Mouse (Mus musculus) left cerebral cortex, adult 9 months (tissue): ENCODE data around the gene Snrnp200.
"Not testable (repeated sequence)": the region's sequence is repeated elsewhere in the genome, so short reads cannot be mapped to it uniquely, and the experiment has no call there.

Source experiments
- DNase-seq, 2 experiments: peaks; one replicate each; pipeline ENCODE4 v3.0.0; 2022; ENCODE audit warnings: low spot score in 2 of 2

Snrnp200 gene

DNA sequence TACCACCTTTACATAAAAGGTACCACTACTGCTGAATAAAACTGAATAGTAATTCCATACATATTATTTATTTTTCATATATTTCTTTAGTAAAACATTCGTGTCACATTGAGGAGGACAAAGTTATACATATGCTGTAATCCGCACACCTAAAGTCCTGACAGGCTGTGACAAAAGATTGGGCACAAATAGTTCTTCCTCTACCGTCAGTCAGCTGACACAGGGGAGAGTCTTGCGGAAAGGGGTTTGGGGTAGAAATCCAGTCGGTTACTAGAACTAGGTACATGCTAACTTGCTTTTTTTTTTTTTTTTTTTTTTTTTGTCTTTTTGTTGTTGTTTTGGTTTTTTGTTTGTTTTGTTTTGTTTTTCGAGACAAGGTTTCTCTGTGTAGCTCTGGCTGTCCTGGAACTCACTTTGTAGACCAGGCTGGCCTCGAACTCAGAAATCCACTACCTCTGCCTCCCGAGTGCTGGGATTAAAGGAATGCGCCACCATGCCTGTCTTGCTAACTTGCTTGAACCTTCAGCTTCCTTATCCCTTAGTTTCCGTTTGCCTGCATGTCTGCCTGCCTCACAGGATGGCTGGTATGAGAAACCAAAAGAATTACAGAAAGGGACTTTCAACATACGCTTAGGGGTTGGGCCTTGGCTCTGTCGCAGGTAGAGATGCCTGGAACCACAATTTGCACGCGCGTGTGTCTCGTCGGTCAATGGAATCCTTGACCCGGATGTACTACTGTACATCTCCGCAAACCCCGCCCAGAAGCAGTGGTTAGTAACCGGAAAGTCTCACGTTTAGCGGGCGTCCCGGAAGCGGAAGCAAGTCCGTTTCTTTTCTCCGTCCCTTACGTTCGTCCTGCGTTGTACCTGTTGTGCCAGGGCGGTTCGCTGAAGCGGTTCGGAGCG lies at the start of gene Snrnp200, which contains the start of gene 1810024B03Rik:
Gene Snrnp200 (plus strand): TSS at position 840 of the 905 bp plus-strand sequence.
Gene 1810024B03Rik (minus strand): TSS at position 734 of the 905 bp plus-strand sequence.
- peak; percentile 90 to 96 for DNase-seq

DNA sequence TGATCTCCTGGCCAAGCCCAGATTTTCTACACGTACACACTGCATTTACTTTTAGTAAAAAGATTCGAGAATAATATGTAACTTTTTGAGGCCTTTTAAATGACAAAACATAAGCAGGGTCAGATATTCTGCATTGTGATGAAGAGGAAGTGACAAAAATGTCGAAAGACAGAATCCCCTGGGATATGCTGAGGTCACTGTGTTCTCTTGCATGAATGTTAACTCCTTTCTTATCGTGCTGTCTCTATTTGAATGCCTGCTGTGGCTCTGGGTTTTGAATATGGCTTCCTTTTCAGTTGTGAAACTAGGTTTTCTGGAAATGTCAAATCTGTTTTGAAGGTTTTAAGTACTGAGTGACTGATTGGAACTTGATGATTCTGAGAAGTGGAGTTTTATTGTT lies 42.5 kb upstream of the Snrnp200 start:
- DNase-seq: no peak

DNA sequence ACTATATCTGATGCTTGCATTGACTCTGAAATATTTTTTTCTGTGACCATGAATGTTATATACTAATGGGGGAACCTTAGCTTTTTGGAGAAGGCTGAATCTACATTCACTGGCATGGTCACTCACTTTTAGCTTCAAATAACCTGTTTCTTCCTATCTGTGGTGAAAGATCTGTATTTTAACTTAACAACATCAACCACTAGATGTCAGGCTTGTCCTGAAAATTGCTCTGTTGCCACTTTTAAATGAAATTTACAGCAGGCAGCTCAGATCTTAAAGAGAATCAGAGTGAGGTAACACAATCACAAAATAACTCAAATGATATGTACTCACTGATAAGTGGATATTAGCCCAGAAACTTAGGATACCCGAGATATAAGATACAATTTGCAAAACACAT lies 41.9 kb upstream of the Snrnp200 start:
- peak in 1 of 2 experiments; percentile 42 for DNase-seq

DNA sequence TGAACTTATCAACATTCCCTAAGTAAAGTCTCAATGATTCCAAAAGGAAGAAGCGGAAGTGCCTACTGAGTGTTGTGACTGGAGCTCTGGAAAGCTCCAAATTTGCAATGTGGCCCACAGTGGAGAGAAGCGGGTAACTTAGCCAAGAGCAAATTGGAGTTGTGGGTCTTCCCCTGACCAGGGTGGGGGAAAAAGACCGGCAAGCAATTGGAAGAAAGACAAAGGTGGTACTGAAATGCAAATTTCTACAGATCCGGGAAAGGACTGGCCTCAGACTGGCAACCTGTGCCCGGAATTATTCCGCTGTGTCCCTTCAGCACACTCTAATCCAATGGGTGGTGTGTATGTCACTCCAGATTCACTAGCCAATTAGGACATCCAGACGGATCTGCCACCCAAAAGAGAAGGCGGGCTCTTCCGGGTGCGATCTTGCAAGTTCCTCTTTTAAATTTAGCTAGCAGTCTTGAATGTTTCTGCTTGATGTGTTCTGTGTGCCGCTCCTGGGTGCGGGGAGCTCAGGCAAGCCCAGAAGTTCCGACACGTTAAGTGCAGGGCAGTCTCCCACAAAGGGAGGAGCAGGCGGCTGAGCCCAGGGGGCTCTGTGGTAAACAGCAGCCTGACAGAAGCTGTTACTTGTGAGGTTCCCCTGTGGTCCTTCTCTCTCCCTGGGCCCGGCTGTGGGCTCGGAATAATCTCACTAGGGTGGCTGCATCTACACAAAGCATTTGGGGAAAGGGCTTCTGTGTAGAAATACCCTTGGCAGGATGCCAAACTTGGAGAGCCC lies 25.4 kb upstream of the Snrnp200 start:
- DNase-seq: peak; percentile 80 to 89

GRCm38 (mm10) chr2:127189574-127189973 lies 18.6 kb upstream of the Snrnp200 start:
- no peak for DNase-seq

DNA sequence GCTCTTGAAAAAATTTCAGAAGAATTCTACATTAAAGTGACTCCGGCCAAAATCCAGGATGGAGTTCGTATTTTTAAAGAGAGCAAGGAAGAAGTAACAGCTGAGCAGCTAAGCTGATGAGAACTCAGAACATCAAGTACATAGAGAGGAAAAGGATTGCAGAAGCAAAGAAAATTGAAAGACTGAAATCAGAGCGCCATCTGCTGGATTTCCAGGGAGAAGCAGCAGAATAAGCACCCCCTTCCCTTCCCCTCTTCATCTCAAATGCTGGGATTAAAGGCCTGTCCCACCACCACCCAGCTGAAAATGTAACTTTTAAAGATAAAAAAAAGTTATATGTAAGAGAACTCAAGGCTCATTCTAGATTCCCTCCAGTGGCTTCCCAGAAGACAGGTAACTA lies 3.3 kb upstream of the Snrnp200 start:
- peak in 1 of 2 experiments; percentile 63 for DNase-seq

- DNase-seq: not testable (repeated sequence)
Measured at GRCm38 (mm10) chr2:127205936-127206335, 2.2 kb upstream of the Snrnp200 start.

GRCm38 (mm10) chr2:127206916-127207315 lies 1.3 kb upstream of the Snrnp200 start:
- DNase-seq: no peak

- no peak for DNase-seq
Measured at GRCm38 (mm10) chr2:127208452-127208769, 225 bp downstream of the Snrnp200 start.

DNA sequence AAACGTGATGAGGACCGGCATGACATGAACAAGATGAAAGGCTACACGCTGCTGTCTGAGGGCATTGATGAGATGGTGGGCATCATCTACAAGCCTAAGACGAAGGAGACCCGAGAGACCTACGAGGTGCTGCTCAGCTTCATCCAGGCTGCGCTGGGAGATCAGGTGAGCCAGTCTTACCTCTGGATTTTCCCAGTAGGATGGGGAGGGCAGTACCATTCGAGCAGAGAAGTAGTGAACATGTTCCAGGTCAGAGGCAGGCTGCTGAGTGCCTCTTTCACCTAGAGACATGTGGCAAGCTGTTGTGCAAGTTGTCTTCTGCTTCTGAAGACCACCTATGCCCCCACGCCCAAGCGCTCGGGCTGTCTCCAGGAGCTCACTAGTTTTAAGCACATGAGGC lies 2.5 kb downstream of the Snrnp200 start:
- no peak for DNase-seq

GRCm38 (mm10) chr2:127217746-127218145 lies 9.6 kb downstream of the Snrnp200 start:
- DNase-seq: no peak

GRCm38 (mm10) chr2:127225261-127225660 lies 17.1 kb downstream of the Snrnp200 start:
- DNase-seq: no peak

DNA sequence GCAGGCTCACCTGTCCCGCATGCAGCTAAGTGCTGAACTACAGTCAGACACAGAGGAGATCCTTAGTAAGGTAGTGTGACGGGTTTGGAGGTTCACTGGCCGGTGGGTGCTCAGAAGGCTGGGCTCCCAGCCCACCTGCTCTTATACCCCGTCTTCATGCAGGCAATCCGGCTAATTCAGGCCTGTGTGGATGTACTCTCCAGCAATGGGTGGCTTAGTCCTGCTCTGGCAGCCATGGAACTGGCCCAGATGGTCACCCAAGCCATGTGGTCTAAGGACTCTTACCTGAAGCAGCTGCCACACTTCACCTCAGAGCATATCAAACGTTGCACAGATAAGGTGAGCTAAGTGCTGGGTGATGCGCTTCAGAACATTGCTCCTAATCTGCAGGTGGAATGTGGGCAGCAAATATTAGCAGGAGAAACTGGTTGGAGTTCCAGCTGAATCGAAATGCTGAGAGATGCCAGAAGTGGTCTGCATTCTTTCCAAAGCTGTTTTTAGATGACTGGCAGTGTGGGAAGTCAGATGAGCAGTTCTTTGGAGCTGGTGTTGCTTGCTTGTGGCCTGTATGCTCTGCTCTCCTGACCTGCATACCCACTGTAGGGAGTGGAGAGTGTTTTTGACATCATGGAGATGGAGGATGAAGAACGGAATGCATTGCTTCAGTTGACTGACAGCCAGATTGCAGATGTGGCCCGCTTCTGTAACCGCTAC lies 29.9 kb downstream of the Snrnp200 start:
- DNase-seq: no peak

GRCm38 (mm10) chr2:127240065-127240464 lies 31.9 kb downstream of the Snrnp200 start:
- no peak for DNase-seq

DNA sequence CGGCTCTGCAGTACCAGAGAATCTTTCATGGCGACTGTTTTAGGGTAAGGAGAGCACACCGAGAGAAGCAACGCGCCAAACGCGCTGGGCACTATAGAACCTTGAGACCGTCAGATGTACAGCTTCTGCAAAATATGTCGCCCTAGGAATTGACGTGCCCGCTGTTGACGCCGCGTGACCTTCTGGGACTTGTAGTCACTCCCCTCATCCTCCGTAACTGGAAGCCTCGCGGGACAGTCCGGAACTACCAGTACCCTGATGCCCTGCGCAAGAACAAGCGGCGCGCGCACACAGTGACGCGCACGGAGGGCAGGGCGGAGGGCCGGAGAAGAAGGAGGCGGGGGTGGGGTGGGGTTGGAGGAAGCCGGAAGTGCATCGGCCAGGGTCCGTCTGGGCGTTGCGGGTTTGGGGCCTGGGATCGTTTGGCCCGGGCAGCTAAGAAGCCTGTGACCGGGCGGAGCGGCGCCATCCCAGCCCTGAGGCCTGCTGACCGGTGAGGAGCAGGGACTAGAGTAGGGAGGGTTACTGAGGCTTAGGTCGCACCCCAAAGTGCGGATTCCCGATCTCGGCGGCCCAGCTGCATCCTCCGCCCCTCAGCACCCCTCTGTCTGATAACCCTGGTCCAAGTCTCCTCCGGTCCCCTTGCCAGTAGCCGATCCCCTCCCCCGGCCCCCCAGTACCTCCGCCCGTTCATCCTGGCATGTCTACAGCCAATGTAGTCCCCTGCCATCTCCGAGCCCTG lies 39.6 kb downstream of the Snrnp200 start, which contains the start of the genes Ciao1 and Tmem127:
Gene Ciao1 (minus strand): TSS at position 225 of the 742 bp plus-strand sequence.
Gene Tmem127 (plus strand): TSS at position 317 of the 742 bp plus-strand sequence.
- DNase-seq: peak; percentile 95 to 98

GRCm38 (mm10) chr2:127248334-127249004 lies 40.3 kb downstream of the Snrnp200 start:
- DNase-seq: peak in 1 of 2 experiments; percentile 39

DNA sequence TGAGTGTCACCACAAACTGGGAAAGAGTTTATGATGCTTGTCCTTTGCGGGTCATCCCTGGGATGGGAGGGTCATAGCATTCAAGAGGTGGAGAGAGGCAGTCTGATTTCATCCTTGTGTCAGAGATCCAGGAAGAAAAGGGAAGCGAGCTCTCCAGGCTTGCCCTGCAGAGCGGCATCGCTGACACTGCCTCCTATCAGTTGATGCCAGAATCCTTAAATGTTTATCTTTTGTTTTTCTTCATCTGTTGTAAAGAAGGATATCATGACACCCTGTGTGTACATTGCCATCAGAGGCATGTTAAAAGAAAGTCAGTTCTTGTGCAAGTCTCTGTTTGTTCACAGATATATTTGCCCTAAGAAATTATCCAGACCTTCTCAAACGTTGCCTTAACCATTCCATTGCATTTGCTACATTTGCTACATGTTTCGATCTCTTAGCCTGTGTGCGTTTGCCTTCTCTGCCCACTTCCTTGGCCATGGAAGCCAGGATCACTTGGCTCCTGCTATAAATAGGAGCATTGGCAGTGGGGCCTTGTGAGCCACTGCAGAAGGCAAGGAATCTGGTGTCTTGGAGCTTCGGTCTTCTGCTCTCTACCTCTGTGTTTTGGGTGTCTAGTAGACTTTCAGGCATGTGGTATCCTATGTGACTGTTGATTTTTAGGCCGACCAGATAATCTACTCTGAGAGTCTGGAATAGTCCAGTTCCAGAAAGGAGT lies 42.3 kb downstream of the Snrnp200 start:
- DNase-seq: no peak

- no peak for DNase-seq
Measured at GRCm38 (mm10) chr2:127251457-127251856, 43.3 kb downstream of the Snrnp200 start.

GRCm38 (mm10) chr2:127251880-127252527 lies 43.8 kb downstream of the Snrnp200 start:
- DNase-seq: no peak
